Mouse (Mus musculus) cerebellum, postnatal 14 days (tissue): ENCODE measurements around the gene Gphn.

ENCODE experiments used
- DNase-seq, 2 experiments: peaks; one replicate each; pipeline ENCODE4 v3.0.0; 2021; ENCODE audit warnings: mixed read lengths in 2 of 2

Gphn gene

GRCm38 (mm10) chr12:78225707-78226518 is at the start of gene Gphn:
Gene Gphn (plus strand): TSS chr12:78226379.
- DNase-seq = peak; percentile 91 to 94

DNA sequence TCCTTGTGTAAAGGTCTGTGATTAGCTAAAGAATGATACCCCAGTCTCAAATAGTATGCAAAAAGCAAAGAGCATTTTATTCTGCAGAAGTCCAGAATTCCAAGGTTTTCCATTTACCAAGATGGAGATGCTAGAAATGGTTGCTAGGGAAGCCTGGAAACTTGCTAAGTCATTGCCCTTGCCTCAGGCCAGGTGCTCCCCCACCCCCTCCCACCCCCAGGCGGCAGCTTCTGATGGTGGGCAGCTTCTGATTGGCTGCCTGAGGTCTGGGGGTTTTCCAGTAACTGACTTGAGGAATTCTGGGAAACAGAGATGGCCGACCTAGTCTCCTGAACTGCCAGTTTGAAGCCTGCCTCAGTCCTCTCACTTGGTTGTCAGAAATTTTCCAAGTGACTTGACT is 44.7 kb upstream of the Gphn start:
- no peak for DNase-seq

- no peak for DNase-seq
Observed at GRCm38 (mm10) chr12:78193942-78194341, 32.2 kb upstream of the Gphn start, which contains the start of gene Gm6657. Gene Gm6657 (plus strand): TSS chr12:78194242.

DNA sequence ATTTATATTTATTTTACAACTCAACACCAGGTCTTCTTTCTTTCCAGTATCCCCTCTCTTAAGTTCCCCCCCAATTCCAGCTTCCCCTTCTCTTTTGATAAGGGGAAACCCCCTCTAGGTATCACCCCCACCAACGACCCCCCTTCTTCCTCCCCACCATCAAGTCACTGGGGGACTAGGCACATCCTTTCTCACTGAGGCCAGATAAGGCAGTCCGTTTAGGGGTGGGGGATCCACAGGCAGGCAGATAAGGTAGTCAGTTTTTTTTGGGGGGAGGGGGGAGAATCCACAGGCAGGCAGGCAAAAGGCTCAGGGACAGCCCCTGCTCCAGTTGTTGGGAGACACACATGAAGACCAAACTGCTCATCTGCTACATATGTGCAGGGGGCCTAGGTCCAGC is 30.8 kb upstream of the Gphn start:
- no peak for DNase-seq

DNA sequence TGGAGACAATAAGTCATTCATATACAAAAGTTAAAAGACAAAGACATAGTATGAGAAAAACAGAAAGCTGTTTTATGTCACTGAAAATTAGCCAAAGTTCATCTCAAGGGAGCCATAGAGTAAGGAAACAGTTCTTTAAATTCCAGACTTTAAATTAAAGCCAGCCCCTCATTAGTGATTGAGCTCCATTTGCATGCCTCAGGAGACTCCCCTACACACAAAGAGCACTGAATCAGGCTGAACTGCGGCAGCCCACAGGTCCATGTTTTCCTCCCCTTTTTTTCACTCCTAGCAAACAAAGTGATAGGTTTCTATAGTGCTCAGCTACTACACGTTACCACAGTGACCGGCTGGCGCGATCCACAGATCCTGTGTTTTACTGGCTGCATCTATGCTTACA is 22.5 kb upstream of the Gphn start:
- DNase-seq = no peak

GRCm38 (mm10) chr12:78205915-78206570 is 20.1 kb upstream of the Gphn start:
- DNase-seq = peak; percentile 71 to 76

DNA sequence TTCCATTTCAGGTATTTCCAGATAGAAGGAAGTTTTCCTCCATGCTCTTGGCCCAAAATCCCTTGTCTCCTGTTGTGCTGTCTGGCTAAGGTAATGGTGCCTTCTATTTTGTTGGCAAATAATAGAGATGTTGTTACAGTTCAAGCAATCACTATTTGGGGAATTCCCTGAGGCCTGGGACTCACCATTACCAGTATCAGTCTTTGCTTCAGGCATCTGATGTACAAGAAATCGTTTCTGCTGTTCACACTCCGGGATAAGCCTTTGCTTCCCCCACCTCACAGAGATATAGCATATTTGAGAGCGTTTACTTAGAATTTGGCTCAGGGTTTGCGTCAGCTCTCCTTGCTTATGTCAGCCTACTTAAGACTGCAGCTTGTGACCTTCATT is 19.6 kb upstream of the Gphn start:
- no peak for DNase-seq

GRCm38 (mm10) chr12:78209856-78210255 is 16.3 kb upstream of the Gphn start:
- DNase-seq = no peak

- DNase-seq = no peak
Observed at GRCm38 (mm10) chr12:78215490-78215889, 10.7 kb upstream of the Gphn start.

DNA sequence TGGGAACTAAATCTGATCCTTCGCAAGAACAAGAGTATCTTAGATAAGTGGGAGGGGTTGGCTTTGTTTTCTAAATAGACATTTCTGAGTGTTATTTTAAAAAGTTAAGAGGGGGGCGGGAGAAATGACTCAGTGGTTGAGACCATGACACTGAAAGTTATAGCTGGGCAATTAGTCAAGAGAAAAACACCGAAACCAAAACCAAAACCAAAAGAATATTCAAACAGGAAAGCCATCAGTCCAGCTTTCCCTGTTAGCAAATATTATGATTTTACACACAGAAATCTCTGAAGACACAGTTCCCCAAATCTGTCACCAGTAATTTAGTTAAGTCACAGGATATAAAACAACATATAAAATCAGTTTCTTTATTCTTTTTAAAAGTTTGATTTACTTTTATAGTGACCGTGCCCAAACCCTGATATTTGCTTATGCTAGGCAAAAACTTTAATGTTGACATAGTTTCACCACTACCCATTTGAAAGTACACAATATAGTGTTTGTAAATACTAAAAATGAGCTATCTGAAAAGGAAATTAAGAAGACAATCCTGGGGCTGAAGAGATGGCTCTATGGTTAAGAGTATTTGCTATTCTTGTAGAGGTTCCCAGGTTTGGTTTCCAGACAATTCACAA is 6.9 kb upstream of the Gphn start:
- no peak for DNase-seq

- DNase-seq = peak in 1 of 2 experiments; percentile 91
Observed at GRCm38 (mm10) chr12:78226519-78226875, 318 bp downstream of the Gphn start.

DNA sequence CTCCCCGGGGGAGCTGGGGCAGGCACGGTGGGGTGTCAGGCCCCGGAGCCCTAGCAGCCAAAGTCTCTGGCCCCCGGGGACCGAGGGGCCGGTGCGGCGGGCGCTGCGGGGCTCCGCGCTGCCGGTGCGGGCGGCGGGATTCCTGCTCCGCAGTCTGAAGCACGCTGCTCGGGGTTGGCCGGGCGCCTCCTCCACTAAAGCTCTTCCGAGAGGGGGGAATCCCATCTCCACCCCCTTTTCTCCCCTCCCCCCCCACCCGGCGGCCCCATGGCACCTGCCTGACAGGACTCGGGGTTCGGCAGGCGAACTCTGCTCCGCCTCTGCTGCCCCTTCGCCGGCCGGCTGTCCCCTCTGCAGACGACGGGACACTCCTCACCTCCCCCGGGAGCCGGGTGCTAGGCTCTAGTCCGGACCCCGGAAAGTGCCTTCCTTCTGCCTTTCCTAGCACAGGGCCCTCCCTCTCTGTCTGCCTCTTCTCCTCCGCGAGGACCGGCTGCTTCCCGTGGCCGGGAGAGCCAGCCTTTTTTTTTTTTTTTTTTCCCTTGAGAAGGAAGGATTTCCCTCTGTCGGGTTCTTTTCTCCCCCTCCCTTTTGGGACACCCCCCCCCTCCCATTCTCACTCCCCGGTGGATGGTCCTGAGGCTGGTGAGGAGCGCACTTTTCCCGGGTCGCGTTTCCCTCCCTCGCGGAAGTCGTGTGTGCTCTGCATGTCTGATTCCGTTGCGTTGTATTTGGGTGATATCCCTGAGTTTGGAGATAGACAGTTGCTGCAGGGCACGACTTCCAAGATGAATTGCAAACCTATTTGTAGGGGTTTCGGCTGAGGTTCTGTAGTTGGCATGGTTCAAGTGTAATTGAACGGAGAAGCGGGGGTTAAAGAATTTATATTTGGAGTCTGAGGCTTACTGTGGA is 1.1 kb downstream of the Gphn start:
- peak; percentile 67 to 68 for DNase-seq

DNA sequence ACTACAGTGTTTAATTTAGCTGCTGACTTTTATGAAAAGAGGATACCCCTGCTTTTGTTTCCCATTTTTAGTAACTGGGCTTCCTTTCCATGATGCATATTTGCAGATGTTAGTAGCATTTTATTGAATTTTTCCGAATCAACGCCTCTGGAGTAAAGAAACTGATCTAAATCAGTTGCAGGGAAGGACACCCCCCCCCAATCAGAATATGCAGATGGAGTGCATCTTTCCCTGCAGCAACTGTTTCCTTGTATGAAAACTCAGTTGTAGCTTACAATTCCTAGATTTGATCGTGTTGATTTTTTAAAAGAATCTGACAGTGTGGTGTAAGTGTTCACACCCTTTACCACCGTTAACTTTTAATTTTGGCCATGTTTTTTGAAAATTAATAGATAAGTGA is 2.0 kb downstream of the Gphn start:
- DNase-seq = no peak

DNA sequence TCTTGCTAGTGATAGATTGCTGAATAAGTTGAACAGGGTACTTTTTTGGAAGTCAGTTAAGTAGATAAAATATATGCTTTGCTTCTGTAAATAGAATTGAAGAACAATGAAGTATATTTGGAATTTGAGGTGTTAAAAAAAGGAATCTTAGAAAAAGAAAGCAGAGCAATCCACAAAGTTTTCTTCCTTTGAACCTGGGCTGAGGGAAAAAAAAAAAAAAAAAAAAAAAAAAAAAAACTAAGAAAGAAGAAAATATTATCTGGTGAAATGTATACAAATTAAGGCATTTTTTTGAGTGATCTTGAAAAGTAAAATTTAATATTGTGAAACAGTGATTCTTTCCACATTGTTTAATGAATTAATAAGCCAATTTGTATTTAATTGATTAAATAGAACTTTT is 6.4 kb downstream of the Gphn start:
- no peak for DNase-seq

DNA sequence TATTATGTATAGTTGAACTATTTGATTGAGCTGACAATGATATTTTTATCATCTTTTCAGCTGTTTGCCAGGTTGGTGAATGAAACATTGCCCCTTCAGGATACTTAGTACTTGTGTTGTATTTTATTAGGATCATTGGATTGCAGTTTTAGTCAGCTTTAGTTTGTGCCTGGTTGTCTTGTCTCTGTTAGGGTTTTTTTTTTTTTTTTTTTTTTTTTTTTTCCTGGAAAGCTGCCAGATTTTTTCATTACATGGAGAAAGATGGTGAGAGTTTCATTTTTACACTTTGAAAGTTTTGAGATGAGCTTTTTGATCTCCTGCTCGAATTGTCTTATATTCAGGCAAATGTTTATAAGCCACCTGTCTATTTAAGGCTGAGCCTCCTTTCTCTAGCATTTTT is 22.2 kb downstream of the Gphn start:
- no peak for DNase-seq

GRCm38 (mm10) chr12:78249151-78249550 is 23.0 kb downstream of the Gphn start:
- DNase-seq = no peak

DNA sequence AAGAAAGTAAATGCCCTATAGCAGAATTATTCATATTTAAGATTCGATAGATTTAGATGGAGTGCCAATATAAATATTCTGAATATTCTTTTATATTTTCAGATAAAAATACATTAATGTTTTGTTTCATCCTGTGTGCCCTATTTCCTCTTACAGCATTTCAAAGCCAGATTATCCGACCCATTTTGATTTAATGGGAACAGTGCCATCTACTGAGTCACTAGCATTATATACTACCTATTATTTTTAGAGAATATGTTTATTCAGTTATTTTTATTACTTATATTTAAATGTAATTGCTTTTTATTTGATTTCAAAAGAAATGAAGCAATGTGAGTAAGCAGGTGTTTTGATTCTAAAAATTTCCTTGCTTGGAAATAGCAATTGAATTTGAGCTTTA is 51.2 kb downstream of the Gphn start:
- no peak for DNase-seq

GRCm38 (mm10) chr12:78290384-78290783 is 64.2 kb downstream of the Gphn start:
- no peak for DNase-seq

GRCm38 (mm10) chr12:78298824-78299398 is 72.7 kb downstream of the Gphn start:
- DNase-seq = no peak

- no peak for DNase-seq
Observed at GRCm38 (mm10) chr12:78315106-78315505, 88.9 kb downstream of the Gphn start.

DNA sequence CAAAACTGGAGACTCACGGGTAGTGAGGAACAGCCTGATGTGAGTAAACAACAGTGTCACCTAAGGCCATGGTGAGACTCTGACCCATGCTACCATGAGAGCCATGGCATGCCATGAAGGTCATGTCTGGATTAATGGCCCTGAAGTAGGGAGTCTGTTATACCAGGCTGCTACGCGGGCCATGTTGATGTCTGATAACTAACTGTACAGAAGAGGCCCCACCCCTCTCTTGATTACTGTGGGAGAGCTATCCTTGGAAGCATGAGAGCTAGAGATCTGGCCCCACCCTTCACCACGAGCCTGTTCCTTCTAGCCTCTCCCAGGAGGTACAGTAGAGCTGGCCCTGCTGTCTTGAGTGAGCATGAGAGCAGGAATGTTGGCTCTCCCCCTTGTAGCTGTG is 101.8 kb downstream of the Gphn start:
- DNase-seq = no peak

GRCm38 (mm10) chr12:78332107-78332506 is 105.9 kb downstream of the Gphn start:
- DNase-seq = peak; percentile 77 to 79
